Mouse (Mus musculus) R1 (cell line): ENCODE data around the gene Zic5.

Experiments
- DNase-seq: peaks from one replicate; pipeline ENCODE4 v3.0.0-alpha.2; 2018; ENCODE audit warnings: low read depth, low spot score

Gene Zic5

GRCm38 (mm10) chr14:122480355-122480754 is 14.9 kb upstream of the Zic5 start:
- DNase-seq: no peak

- DNase-seq: no peak
Measured at GRCm38 (mm10) chr14:122479461-122480109, 14.1 kb upstream of the Zic5 start.

GRCm38 (mm10) chr14:122478574-122479011 is 13.1 kb upstream of the Zic5 start:
- peak; percentile 49 for DNase-seq

GRCm38 (mm10) chr14:122477971-122478573 is 12.6 kb upstream of the Zic5 start:
- DNase-seq: no peak

GRCm38 (mm10) chr14:122477261-122477671 is 11.8 kb upstream of the Zic5 start:
- DNase-seq: no peak

GRCm38 (mm10) chr14:122476822-122477215 is 11.3 kb upstream of the Zic5 start:
- DNase-seq: no peak

- DNase-seq: peak; percentile 69
Measured at GRCm38 (mm10) chr14:122476041-122476821, 10.8 kb upstream of the Zic5 start.

- peak; percentile 57 for DNase-seq
Measured at GRCm38 (mm10) chr14:122475557-122476040, 10.1 kb upstream of the Zic5 start.

GRCm38 (mm10) chr14:122474891-122475556 is 9.5 kb upstream of the Zic5 start, which contains the start of gene Zic2:
Zic2 (plus strand) TSS chr14:122475435.
- no peak for DNase-seq

GRCm38 (mm10) chr14:122474041-122474890 is 8.8 kb upstream of the Zic5 start:
- peak; percentile 93 for DNase-seq

GRCm38 (mm10) chr14:122473211-122473751 is 7.8 kb upstream of the Zic5 start:
- DNase-seq: peak; percentile 22

- DNase-seq: no peak
Measured at GRCm38 (mm10) chr14:122472647-122473046, 7.2 kb upstream of the Zic5 start.

- DNase-seq: no peak
Measured at GRCm38 (mm10) chr14:122472161-122472560, 6.7 kb upstream of the Zic5 start.

GRCm38 (mm10) chr14:122471449-122472085 is 6.1 kb upstream of the Zic5 start:
- no peak for DNase-seq

GRCm38 (mm10) chr14:122468971-122469755 is 3.7 kb upstream of the Zic5 start:
- no peak for DNase-seq

- peak; percentile 85 for DNase-seq
Measured at GRCm38 (mm10) chr14:122467926-122468841, 2.7 kb upstream of the Zic5 start.

- DNase-seq: no peak
Measured at GRCm38 (mm10) chr14:122466756-122467362, 1.4 kb upstream of the Zic5 start.
